Mouse (Mus musculus): ENCODE data around the gene E130309D02Rik. TPM values are rescaled to one million over a fixed set of nuclear protein-coding genes. Genes with fewer than 3 reads are reported as not detected.
A peak's percentile ranks its signal among the peaks of the same experiment; 100 is the strongest.

Gene E130309D02Rik
- 12.7 and 14.1 TPM in 2 replicates for polyA plus RNA-seq (2012; rRNA removed)
- 13.7 and 17.2 TPM in 2 replicates for polyA plus RNA-seq (2014; fragmentation: Nextera tagmentation; extraction: Ambion mirVana)

DNA sequence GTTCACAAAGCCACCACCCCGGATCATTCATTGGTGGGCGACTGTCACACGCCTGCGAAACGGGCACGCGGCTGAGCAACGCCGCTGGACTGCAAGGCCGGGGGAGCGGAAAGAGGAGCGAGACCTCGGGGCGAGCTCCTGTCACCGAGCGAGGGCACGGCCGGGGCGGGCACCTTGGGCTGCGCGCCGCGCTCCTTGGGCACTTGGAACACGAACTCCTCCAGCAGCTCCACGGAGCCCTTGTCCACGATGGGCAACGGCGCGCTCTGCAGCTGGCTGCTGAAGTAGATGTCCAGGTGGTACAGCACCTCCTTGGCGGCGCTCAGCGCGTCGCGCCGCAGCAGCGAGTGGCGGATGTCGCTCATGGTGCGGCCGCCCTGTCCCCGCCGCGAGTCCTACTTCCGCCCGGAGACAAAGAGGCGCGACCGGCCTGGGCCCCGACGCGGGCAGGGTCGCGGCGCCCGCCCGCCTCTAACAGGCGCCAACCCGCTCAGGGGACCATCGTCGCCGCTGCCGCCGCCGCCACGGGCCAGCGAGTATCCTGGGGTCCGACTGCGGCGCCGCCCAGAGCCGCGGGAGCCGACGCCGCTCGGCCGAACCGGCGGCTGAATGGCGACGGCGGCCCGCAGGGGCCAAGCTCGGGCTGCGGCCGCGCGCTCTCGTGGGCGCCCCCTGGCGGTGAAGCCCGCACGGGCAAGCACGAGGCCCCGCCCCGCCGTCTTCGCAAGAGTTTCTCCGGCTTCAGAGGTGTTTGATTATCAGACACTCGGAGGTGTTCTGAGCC lies at the start of gene E130309D02Rik:
Gene E130309D02Rik, minus strand, starts transcription at position 631 of the 784 bp plus-strand sequence.
- H3K9me3 ChIP-seq (ENCODE audit: control insufficient read depth, low read length): no peaks in the 10 kb centered on the region
- no peak for TF ChIP-seq EP300 (IDR thresholded peaks at IDR 0.05; ENCODE audit: low read depth)
- TF ChIP-seq CTCF (IDR thresholded peaks at IDR 0.05; ENCODE audit: low read depth): peak; percentile 77
- peak within 1 kb of the TSS; percentile 74 for H3K9ac ChIP-seq (replicated peaks)
- peak; percentile 65 to 72 (median 72) for DNase-seq (ENCODE audit: low read depth in 3 of 3, low spot score in 3 of 3)
- peak within 1 kb of the TSS; percentile 75 to 92 for H3K4me3 ChIP-seq (ENCODE audit: insufficient read depth in 1 of 2, low read depth in 2 of 2, low read length in 2 of 2)
- H3K27ac ChIP-seq: peak within 1 kb of the TSS; percentile 30
- H3K27me3 ChIP-seq (ENCODE audit: control insufficient read depth, insufficient read depth, low read length): no peaks in the 10 kb centered on the region
- peaks cover 3 to 13% of the 10 kb centered on the region in 2 experiments; a peak in 3 of 4 replicates for H3K4me1 ChIP-seq (replicated peaks; ENCODE audit: control insufficient read depth in 2 of 2, insufficient read depth in 2 of 2, low read length in 1 of 2)
- under 1% methylated on average over 97 of the region's 101 CpGs for WGBS (ENCODE audit: insufficient replicate concordance)
- peak within 1 kb of the TSS; percentile 89 for H3K4me2 ChIP-seq (ENCODE audit: low read depth)
- peaks cover 20% of the 10 kb centered on the region for H3K36me3 ChIP-seq (replicated peaks; ENCODE audit: control insufficient read depth, insufficient read depth, low read depth)
- ATAC-seq (ENCODE audit: insufficient read depth): peak; percentile 87

DNA sequence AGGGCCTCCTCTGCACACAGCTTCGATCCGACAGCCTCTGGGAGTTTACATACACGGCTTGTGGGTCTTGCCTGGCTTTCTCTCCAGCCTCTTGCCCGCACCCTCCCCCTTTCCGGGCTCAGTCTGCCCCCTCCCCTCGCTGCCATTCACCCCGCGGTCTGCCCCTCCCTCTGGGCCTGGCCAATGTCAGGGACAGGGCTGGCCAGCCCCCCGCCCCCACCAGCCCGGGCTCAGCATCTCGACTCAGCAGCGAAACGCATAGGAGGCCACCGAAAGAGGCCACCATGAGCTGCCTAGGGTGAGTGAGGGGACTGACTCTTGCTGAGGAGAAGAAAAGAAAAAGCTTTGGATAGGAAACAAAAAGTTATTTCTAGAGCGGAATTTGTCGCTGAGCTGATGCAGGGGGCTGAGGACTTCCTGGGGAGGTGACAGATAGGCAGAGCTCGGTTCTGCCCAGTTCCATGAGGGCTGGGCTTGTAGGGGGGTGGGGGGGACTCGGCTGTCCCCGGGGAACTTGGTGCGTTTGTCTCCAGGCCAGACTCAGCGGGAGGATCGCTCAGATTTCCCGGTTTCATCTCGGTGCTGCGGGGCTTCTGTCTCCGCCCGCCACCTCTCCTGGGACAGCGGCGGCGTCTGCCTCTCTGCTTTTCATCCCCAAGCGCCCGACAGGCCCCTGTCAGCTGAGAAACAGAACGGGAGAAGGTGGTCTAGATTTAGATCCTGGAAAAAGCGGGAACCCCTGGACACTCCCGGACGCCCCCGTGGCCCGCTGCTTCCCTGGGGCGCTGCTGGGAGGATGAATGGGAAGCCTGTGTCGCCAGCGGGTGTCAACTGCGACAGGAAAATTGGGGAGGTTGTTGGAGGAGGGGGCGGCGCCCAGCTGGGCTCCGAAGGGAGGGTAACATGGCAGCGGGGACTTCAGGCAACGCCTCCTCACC lies 48.8 kb upstream of the E130309D02Rik start:
- no peak for ATAC-seq (ENCODE audit: insufficient read depth)

GRCm38 (mm10) chr5:143361428-143361827 lies 46.3 kb upstream of the E130309D02Rik start:
- Histone ChIP-seq H3K36me3 (replicated peaks; ENCODE audit: control insufficient read depth, insufficient read depth, low read depth) (no peaks in the 10 kb centered on the region), H3K27ac (no peak overlapping the region), H3K9me3 (ENCODE audit: control insufficient read depth, low read length) (no peaks in the 10 kb centered on the region), H3K4me2 (ENCODE audit: low read depth) (no peak overlapping the region), H3K9ac (replicated peaks) (no peak overlapping the region), H3K27me3 (ENCODE audit: control insufficient read depth, insufficient read depth, low read length) (peaks cover 37% of the 10 kb centered on the region), H3K4me3 (ENCODE audit: insufficient read depth in 1 of 2, low read depth in 2 of 2, low read length in 2 of 2) (no peak overlapping the region), H3K4me1 (replicated peaks; ENCODE audit: control insufficient read depth in 2 of 2, insufficient read depth in 2 of 2, low read length in 1 of 2) (no peaks in the 10 kb centered on the region)
- ATAC-seq (ENCODE audit: insufficient read depth) (no peak), DNase-seq (ENCODE audit: low read depth in 3 of 3, low spot score in 3 of 3) (no peak)
- TF ChIP-seq CTCF (IDR thresholded peaks at IDR 0.05; ENCODE audit: low read depth): no peak
- TF ChIP-seq EP300 (IDR thresholded peaks at IDR 0.05; ENCODE audit: low read depth): no peak
- 54% methylated on average over 7 of the region's 7 CpGs for WGBS (ENCODE audit: insufficient replicate concordance)

More for the DNA sequence above, 48.8 kb upstream of the E130309D02Rik start:
- whole genome bisulfite sequencing (ENCODE audit: insufficient replicate concordance): 1% methylated on average over 47 of the region's 47 CpGs
- H3K9me3 ChIP-seq (ENCODE audit: control insufficient read depth, low read length): no peaks in the 10 kb centered on the region
- no peak overlapping the region for H3K9ac ChIP-seq (replicated peaks)
- TF ChIP-seq CTCF (IDR thresholded peaks at IDR 0.05; ENCODE audit: low read depth) (no peak), EP300 (IDR thresholded peaks at IDR 0.05; ENCODE audit: low read depth) (no peak)
- no peaks in the 10 kb centered on the region for H3K36me3 ChIP-seq (replicated peaks; ENCODE audit: control insufficient read depth, insufficient read depth, low read depth)
- no peak overlapping the region for H3K27ac ChIP-seq
- H3K4me2 ChIP-seq (ENCODE audit: low read depth): peak overlapping the region; percentile 47
- H3K4me3 ChIP-seq (ENCODE audit: insufficient read depth in 1 of 2, low read depth in 2 of 2, low read length in 2 of 2): peak overlapping the region in 1 of 2 experiments; percentile 31; a peak in 2 of 4 replicates
- peaks cover 27% of the 10 kb centered on the region for H3K27me3 ChIP-seq (ENCODE audit: control insufficient read depth, insufficient read depth, low read length)
- DNase-seq (ENCODE audit: low read depth in 3 of 3, low spot score in 3 of 3): no peak
- H3K4me1 ChIP-seq (replicated peaks; ENCODE audit: control insufficient read depth in 2 of 2, insufficient read depth in 2 of 2, low read length in 1 of 2): no peaks in the 10 kb centered on the region

GRCm38 (mm10) chr5:143360000-143360399 lies 44.8 kb upstream of the E130309D02Rik start:
- Histone ChIP-seq H3K4me3 (ENCODE audit: insufficient read depth in 1 of 2, low read depth in 2 of 2, low read length in 2 of 2) (no peak overlapping the region), H3K4me2 (ENCODE audit: low read depth) (no peak overlapping the region), H3K27me3 (ENCODE audit: control insufficient read depth, insufficient read depth, low read length) (peaks cover 35% of the 10 kb centered on the region), H3K4me1 (replicated peaks; ENCODE audit: control insufficient read depth in 2 of 2, insufficient read depth in 2 of 2, low read length in 1 of 2) (no peaks in the 10 kb centered on the region), H3K36me3 (replicated peaks; ENCODE audit: control insufficient read depth, insufficient read depth, low read depth) (no peaks in the 10 kb centered on the region), H3K27ac (no peak overlapping the region), H3K9ac (replicated peaks) (no peak overlapping the region), H3K9me3 (ENCODE audit: control insufficient read depth, low read length) (no peaks in the 10 kb centered on the region)
- no peak for TF ChIP-seq EP300 (IDR thresholded peaks at IDR 0.05; ENCODE audit: low read depth)
- TF ChIP-seq CTCF (IDR thresholded peaks at IDR 0.05; ENCODE audit: low read depth): peak; percentile 81
- WGBS (ENCODE audit: insufficient replicate concordance): 35% methylated on average over 5 of the region's 5 CpGs
- no peak for ATAC-seq (ENCODE audit: insufficient read depth)
- peak in 1 of 3 experiments; percentile 13 for DNase-seq (ENCODE audit: low read depth in 3 of 3, low spot score in 3 of 3)

Measured in liver, embryonic 14.5 days (tissue).